Mouse (Mus musculus) kidney, adult 2 months (tissue): Measurements from ENCODE around the gene Gm21698.
"Not testable (repeated sequence)": the region's sequence is repeated elsewhere in the genome, so short reads cannot be mapped to it uniquely, and the experiment has no call there.

Source experiments
- CTCF ChIP-seq: fragments of 200-500 bp; conservative IDR thresholded peaks from 2 replicates; pipeline ENCODE4 v1.5.1; 2011; ENCODE audit warnings: low read depth, mild to moderate bottlenecking, control low read depth, low read length, moderate library complexity, mixed read lengths; ENCODE audit not compliant: insufficient read depth, insufficient read length
- POLR2A ChIP-seq: fragments of 200-500 bp; IDR thresholded peaks from one replicate; pipeline ENCODE4 v1.6.1; 2011; ENCODE audit warnings: low read depth, low read length, control low read depth

GRCm38 (mm10) chr5:25954317-25954716 is 34.1 kb downstream of the Gm21698 start, which contains the start of gene Gm21671:
- not testable (repeated sequence) for TF ChIP-seq CTCF, POLR2A
